Mouse (Mus musculus) bone marrow macrophage, adult 2 months (primary cell): ENCODE measurements around the gene Sertad3.

ENCODE experiments used
- CTCF ChIP-seq: IDR thresholded peaks from 2 replicates; pipeline ENCODE4 v1.5.1; 2012; ENCODE audit warnings: low read depth, mild to moderate bottlenecking, low read length, moderate library complexity
- POLR2A ChIP-seq: IDR thresholded peaks from 2 replicates; pipeline ENCODE4 v1.6.1; 2012; ENCODE audit warnings: mild to moderate bottlenecking, low read depth, low read length, borderline replicate concordance

DNA sequence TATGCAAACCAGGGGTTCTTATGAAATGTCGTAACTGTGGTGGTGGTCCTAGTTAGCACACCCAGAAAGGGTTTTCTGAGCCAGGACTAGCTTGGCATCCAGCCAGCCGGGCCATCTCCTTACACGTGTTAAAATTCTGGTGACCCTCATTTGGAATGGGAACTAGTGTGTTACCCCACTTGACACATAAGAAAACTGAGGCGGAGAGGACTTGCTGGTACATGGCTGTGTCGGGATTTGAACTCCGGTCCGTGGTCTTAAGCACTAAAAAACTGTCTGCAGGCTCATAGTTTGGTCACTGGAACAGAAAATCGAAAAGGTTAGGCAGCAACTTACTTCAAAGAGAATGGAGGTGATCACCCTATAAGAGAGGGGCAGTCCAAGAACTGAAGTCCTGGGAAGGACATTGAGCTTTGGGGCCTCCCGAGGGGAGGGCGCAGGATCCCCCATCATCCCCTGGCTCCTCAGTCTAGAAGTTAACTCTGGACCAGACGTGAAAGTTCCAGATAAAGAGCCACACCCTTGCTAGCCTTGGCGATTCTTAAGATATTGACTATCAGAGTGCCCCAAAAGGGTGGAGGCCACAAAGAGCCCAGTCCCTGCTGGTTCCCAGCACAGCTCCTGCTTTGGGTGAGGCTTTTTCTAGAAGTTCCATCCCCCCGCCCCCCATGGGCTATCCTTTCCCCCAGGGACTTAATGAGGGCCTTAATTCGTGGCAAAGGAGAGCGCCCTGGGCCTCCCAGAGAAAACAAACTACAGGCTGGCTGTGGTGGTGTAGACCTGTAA is 25.0 kb upstream of the Sertad3 start:
- TF ChIP-seq CTCF: no peak
- TF ChIP-seq POLR2A: 0 out of 2 replicates have a peak, but pooled peaks have one; percentile 67
